Mouse (Mus musculus) small intestine, adult 2 months (tissue): ENCODE measurements around the gene Neu4. TPM values are rescaled to one million over a fixed set of nuclear protein-coding genes. Genes with fewer than 3 reads are reported as not detected.
"Not testable (repeated sequence)": the region's sequence is repeated elsewhere in the genome, so short reads cannot be mapped to it uniquely, and the experiment has no call there.

Source experiments
- H3K27ac ChIP-seq: fragments of 200-500 bp; 2 replicates; pipeline ENCODE4 v1.5.1; 2012; ENCODE audit warnings: low read depth, low read length, control low read depth, inconsistent platforms; ENCODE audit not compliant: insufficient read depth
- H3K27me3 ChIP-seq: fragments of 200-500 bp; 2 replicates; pipeline ENCODE4 v1.6.1; 2012; ENCODE audit warnings: mild to moderate bottlenecking, moderate library complexity, low read length, inconsistent platforms; ENCODE audit not compliant: control insufficient read depth, insufficient read depth
- H3K36me3 ChIP-seq: fragments of 200-500 bp; 2 replicates; pipeline ENCODE4 v1.6.1; 2012; ENCODE audit warnings: mild to moderate bottlenecking, low read length, control low read depth, inconsistent platforms; ENCODE audit not compliant: control insufficient read depth, insufficient read depth
- H3K4me1 ChIP-seq: fragments of 200-500 bp; 2 replicates; pipeline ENCODE4 v1.6.1; 2012; ENCODE audit warnings: low read length, inconsistent platforms, mixed read lengths; ENCODE audit not compliant: control insufficient read depth, insufficient read depth, insufficient read length
- H3K4me3 ChIP-seq: fragments of 200-500 bp; 2 replicates; pipeline ENCODE4 v1.5.1; 2012; ENCODE audit warnings: low read depth, mild to moderate bottlenecking, control low read depth, inconsistent platforms, low read length, moderate library complexity
- CTCF ChIP-seq: fragments of 200-500 bp; IDR thresholded peaks from 2 replicates; pipeline ENCODE4 v1.5.1; 2012; ENCODE audit warnings: low read depth, mild to moderate bottlenecking, control low read depth, inconsistent platforms, low read length, moderate library complexity, mixed read lengths; ENCODE audit not compliant: insufficient replicate concordance, insufficient read length; ENCODE audit errors: extremely low read depth
- POLR2A ChIP-seq: fragments of 200-500 bp; IDR thresholded peaks from 2 replicates; pipeline ENCODE4 v1.6.1; 2012; ENCODE audit warnings: low read depth, mild to moderate bottlenecking, control low read depth, inconsistent platforms, low read length, moderate library complexity
- WGBS: fragments of 180-500 bp; shearing (Covaris S2); methylation state at CpG from one replicate; pipeline ENCODE4 v1.1.7; 2018; 5-methylcytosine and 5-hydroxymethylcytosine counted together
- polyA plus RNA-seq: library from polyadenylated mRNA; depleted of rRNA; stranded (reverse); fragments of >200 nt; gene quantifications from 2 replicates; pipeline ENCODE4 v1.2.3, GENCODE M21; 2012; rRNA removed

Gene Neu4
- polyA plus RNA-seq, 1 experiment, result not detected

- WGBS, result 91% methylated on average over 2 of the region's 2 CpGs
- TF ChIP-seq POLR2A (no peak), CTCF (no peak)
- no peaks in the 10 kb centered on the region for H3K27me3 ChIP-seq
Measured at GRCm38 (mm10) chr1:94057401-94057800, 37.1 kb downstream of the Neu4 start.

GRCm38 (mm10) chr1:94058281-94058680 is 38.0 kb downstream of the Neu4 start:
- not testable (repeated sequence) for H3K27me3 ChIP-seq, H3K27ac ChIP-seq, H3K36me3 ChIP-seq, H3K4me3 ChIP-seq, H3K4me1 ChIP-seq
- 41% methylated on average over 1 of the region's 1 CpGs for WGBS

More at GRCm38 (mm10) chr1:94057401-94057800, 37.1 kb downstream of the Neu4 start:
- no peaks in the 10 kb centered on the region for H3K36me3 ChIP-seq
- no peaks in the 10 kb centered on the region; the same call in none of the 2 replicates for H3K4me1 ChIP-seq
- H3K4me3 ChIP-seq, result no peak overlapping the region
- no peak overlapping the region for H3K27ac ChIP-seq

- Histone ChIP-seq H3K27ac (no peak overlapping the region), H3K4me1 (no peaks in the 10 kb centered on the region), H3K4me3 (no peak overlapping the region), H3K27me3 (no peaks in the 10 kb centered on the region), H3K36me3 (no peaks in the 10 kb centered on the region)
- TF ChIP-seq CTCF (no peak), POLR2A (no peak)
- WGBS, result 83% methylated on average over 6 of the region's 6 CpGs
Measured at GRCm38 (mm10) chr1:94074756-94075155, 54.5 kb downstream of the Neu4 start.

- Histone ChIP-seq H3K36me3 (no peaks in the 10 kb centered on the region), H3K27me3 (no peaks in the 10 kb centered on the region), H3K4me3 (no peak overlapping the region), H3K27ac (no peak overlapping the region), H3K4me1 (peaks cover 7% of the 10 kb centered on the region; the same call in 1 of the 2 replicates)
- no peak for TF ChIP-seq CTCF
- TF ChIP-seq POLR2A, result no peak
- WGBS, result 20% methylated on average over 1 of the region's 1 CpGs
Measured at GRCm38 (mm10) chr1:94076702-94077101, 56.5 kb downstream of the Neu4 start.

Other genes starting within 250 kb of the Neu4 start
- gene Dtymk, start 218.5 kb upstream of the Neu4 start, polyA plus RNA-seq, result 10.2 and 14.5 TPM in 2 replicates
- gene Ing5, start 216.5 kb upstream of the Neu4 start, polyA plus RNA-seq, result 1.4 and 2.9 TPM in 2 replicates
- gene D2hgdh, start 195.5 kb upstream of the Neu4 start, polyA plus RNA-seq, result 12.2 and 16.9 TPM in 2 replicates
- gene Gal3st2, start 159.1 kb upstream of the Neu4 start, polyA plus RNA-seq, result 40.9 and 113 TPM in 2 replicates
- gene Gal3st2b, start 102.1 kb upstream of the Neu4 start, polyA plus RNA-seq, result 47.3 and 140 TPM in 2 replicates
- 0.09 and 0.23 TPM in 2 replicates for gene Gal3st2c, start 29.9 kb upstream of the Neu4 start, polyA plus RNA-seq
- 0.34 and 1.1 TPM in 2 replicates for gene Pdcd1, start 32.1 kb downstream of the Neu4 start, polyA plus RNA-seq